Mouse (Mus musculus): ENCODE data around the gene Sdccag8.

GRCm38 (mm10) chr1:177014921-177015439 lies 200.5 kb downstream of the Sdccag8 start:
- TF ChIP-seq CTCF (IDR thresholded peaks at IDR 0.05; ENCODE audit: extremely low read depth, insufficient read depth, low read length) = no peak
- TF ChIP-seq POLR2A (IDR thresholded peaks at IDR 0.05; ENCODE audit: extremely low read depth, insufficient read depth, low read length) = no peak

Data from cortical plate, adult 2 months (tissue).